Mouse (Mus musculus) heart, embryonic 13.5 days (tissue): ENCODE results near the gene Gm21830. TPM values are rescaled to one million over a fixed set of nuclear protein-coding genes. Genes with fewer than 3 reads are reported as not detected.
"Not testable (repeated sequence)": the region's sequence is repeated elsewhere in the genome, so short reads cannot be mapped to it uniquely, and the experiment has no call there.

Source experiments
- ATAC-seq: fragments of 200-750 bp; cut with Nextera tagmentation; 2 replicates; pipeline ENCODE4 v1.8.0; 2017; ENCODE audit warnings: moderate TSS enrichment; ENCODE audit not compliant: insufficient number of reproducible peaks, low FRiP score, low TSS enrichment; ENCODE audit errors: extremely low read depth
- H3K27ac ChIP-seq: fragments of 300-500 bp; sonication (generic); replicated peaks from 2 replicates; pipeline ENCODE4 v1.5.1; 2015; ENCODE audit warnings: moderate library complexity, mild to moderate bottlenecking, inconsistent platforms
- H3K27me3 ChIP-seq: fragments of 300-500 bp; sonication (generic); replicated peaks from 2 replicates; pipeline ENCODE4 v1.6.1; 2015; ENCODE audit warnings: mild to moderate bottlenecking, inconsistent platforms
- H3K36me3 ChIP-seq: fragments of 300-500 bp; sonication (generic); 2 replicates; pipeline ENCODE4 v1.6.1; 2015; ENCODE audit warnings: mild to moderate bottlenecking, inconsistent platforms
- H3K4me1 ChIP-seq: fragments of 300-500 bp; sonication (generic); 2 replicates; pipeline ENCODE4 v1.6.1; 2015; ENCODE audit warnings: inconsistent platforms
- H3K4me2 ChIP-seq: fragments of 300-500 bp; sonication (generic); 2 replicates; pipeline ENCODE4 v1.6.1; 2015; ENCODE audit warnings: inconsistent platforms, mild to moderate bottlenecking, moderate library complexity
- H3K4me3 ChIP-seq: fragments of 300-500 bp; sonication (generic); 2 replicates; pipeline ENCODE4 v1.5.1; 2015; ENCODE audit warnings: moderate library complexity, mild to moderate bottlenecking, inconsistent platforms
- H3K9ac ChIP-seq: fragments of 300-500 bp; sonication (generic); 2 replicates; pipeline ENCODE4 v1.6.1; 2015; ENCODE audit warnings: inconsistent platforms, mild to moderate bottlenecking, moderate library complexity
- H3K9me3 ChIP-seq: fragments of 300-500 bp; sonication (generic); 2 replicates; pipeline ENCODE4 v1.6.1; 2016; ENCODE audit warnings: inconsistent platforms
- WGBS: fragments of 180-500 bp; shearing (Covaris S2); methylation state at CpG from one replicate; pipeline ENCODE4 v1.1.7; 2015; ENCODE audit warnings: mixed read lengths; 5-methylcytosine and 5-hydroxymethylcytosine counted together
- polyA plus RNA-seq: library from polyadenylated mRNA; unstranded; fragments of >200 nt; fragmentation: Nextera tagmentation; extraction: Ambion mirVana; gene quantifications from 2 replicates; pipeline ENCODE4 v1.2.1, GENCODE M21; 2015

Gm21830 gene
- not detected in 2 replicates for polyA plus RNA-seq

GRCm38 (mm10) chr2:67413425-67413824 lies at the start of gene Gm21830:
TSS of gene Gm21830 (plus strand) at chr2:67413725.
- not testable (repeated sequence) for H3K9me3 ChIP-seq, ATAC-seq, H3K27ac ChIP-seq, H3K4me3 ChIP-seq, H3K4me2 ChIP-seq, H3K9ac ChIP-seq, H3K27me3 ChIP-seq, H3K36me3 ChIP-seq, H3K4me1 ChIP-seq
- no CpG with 5 or more reads among the region's 1 CpGs for WGBS

GRCm38 (mm10) chr2:67364506-67364905 lies 49.0 kb upstream of the Gm21830 start:
- 73% methylated on average over 2 of the region's 2 CpGs for WGBS
- Histone ChIP-seq H3K9ac (no peak overlapping the region), H3K36me3 (no peaks in the 10 kb centered on the region), H3K9me3 (no peaks in the 10 kb centered on the region), H3K27me3 (no peaks in the 10 kb centered on the region), H3K4me1 (no peaks in the 10 kb centered on the region), H3K27ac (no peak overlapping the region), H3K4me2 (no peak overlapping the region), H3K4me3 (no peak overlapping the region)
- ATAC-seq: no peak

GRCm38 (mm10) chr2:67378504-67378903 lies 35.0 kb upstream of the Gm21830 start:
- H3K27me3 ChIP-seq: no peaks in the 10 kb centered on the region
- no peak overlapping the region for H3K4me2 ChIP-seq
- H3K4me3 ChIP-seq: no peak overlapping the region
- WGBS: 53% methylated on average over 3 of the region's 3 CpGs
- no peak overlapping the region for H3K9ac ChIP-seq
- H3K4me1 ChIP-seq: no peaks in the 10 kb centered on the region
- no peaks in the 10 kb centered on the region for H3K36me3 ChIP-seq
- no peak for ATAC-seq
- H3K9me3 ChIP-seq: no peaks in the 10 kb centered on the region
- no peak overlapping the region for H3K27ac ChIP-seq

GRCm38 (mm10) chr2:67420853-67421252 lies 7.3 kb downstream of the Gm21830 start:
- no peaks in the 10 kb centered on the region for H3K4me1 ChIP-seq
- no peak overlapping the region for H3K4me2 ChIP-seq
- H3K4me3 ChIP-seq: no peak overlapping the region
- no peak overlapping the region for H3K27ac ChIP-seq
- ATAC-seq: no peak
- no peak overlapping the region for H3K9ac ChIP-seq
- no peaks in the 10 kb centered on the region for H3K36me3 ChIP-seq
- H3K27me3 ChIP-seq: no peaks in the 10 kb centered on the region
- H3K9me3 ChIP-seq: no peaks in the 10 kb centered on the region

- Histone ChIP-seq H3K4me3 (no peak overlapping the region), H3K4me1 (no peaks in the 10 kb centered on the region), H3K4me2 (no peak overlapping the region), H3K36me3 (no peaks in the 10 kb centered on the region), H3K27me3 (no peaks in the 10 kb centered on the region), H3K9ac (no peak overlapping the region), H3K9me3 (no peaks in the 10 kb centered on the region), H3K27ac (no peak overlapping the region)
- WGBS: 78% methylated on average over 1 of the region's 1 CpGs
- no peak for ATAC-seq
Observed at GRCm38 (mm10) chr2:67422799-67423198, 9.3 kb downstream of the Gm21830 start.

- Histone ChIP-seq H3K4me2 (no peak within 1 kb of the TSS), H3K9me3 (no peaks in the 10 kb centered on the region), H3K4me3 (no peak within 1 kb of the TSS), H3K27ac (no peak within 1 kb of the TSS), H3K27me3 (no peaks in the 10 kb centered on the region), H3K36me3 (no peaks in the 10 kb centered on the region), H3K9ac (no peak within 1 kb of the TSS), H3K4me1 (no peaks in the 10 kb centered on the region)
- 43% methylated on average over 2 of the region's 2 CpGs for WGBS
- ATAC-seq: no peak
Observed at GRCm38 (mm10) chr2:67433081-67433480, 19.6 kb downstream of the Gm21830 start, which contains the start of gene Gm26727. TSS of gene Gm26727 (minus strand) at chr2:67433181.

- no peak overlapping the region for H3K27ac ChIP-seq
- no peak overlapping the region for H3K4me3 ChIP-seq
- no peak overlapping the region for H3K9ac ChIP-seq
- no peaks in the 10 kb centered on the region for H3K9me3 ChIP-seq
- 42% methylated on average over 8 of the region's 8 CpGs for WGBS
- H3K4me1 ChIP-seq: no peaks in the 10 kb centered on the region
- ATAC-seq: no peak
- no peaks in the 10 kb centered on the region for H3K36me3 ChIP-seq
- H3K4me2 ChIP-seq: no peak overlapping the region
- no peaks in the 10 kb centered on the region for H3K27me3 ChIP-seq
Observed at GRCm38 (mm10) chr2:67438309-67438708, 24.8 kb downstream of the Gm21830 start.

- no peak for ATAC-seq
- 43% methylated on average over 3 of the region's 3 CpGs for WGBS
- H3K4me1 ChIP-seq: 0 out of 2 replicates have a peak, but pooled peaks cover 2% of the 10 kb centered on the region
- no peak within 1 kb of the TSS for H3K4me2 ChIP-seq
- H3K9ac ChIP-seq: no peak within 1 kb of the TSS
- H3K27me3 ChIP-seq: no peaks in the 10 kb centered on the region
- H3K36me3 ChIP-seq: no peaks in the 10 kb centered on the region
- no peaks in the 10 kb centered on the region for H3K9me3 ChIP-seq
- H3K4me3 ChIP-seq: no peak within 1 kb of the TSS
- H3K27ac ChIP-seq: no peak within 1 kb of the TSS
Observed at GRCm38 (mm10) chr2:67445780-67446179, 32.3 kb downstream of the Gm21830 start, which contains the start of gene Xirp2. TSS of gene Xirp2 (plus strand) at chr2:67446002.

- H3K27me3 ChIP-seq: no peaks in the 10 kb centered on the region
- no peak overlapping the region for H3K4me2 ChIP-seq
- no peak overlapping the region for H3K4me3 ChIP-seq
- no peaks in the 10 kb centered on the region for H3K9me3 ChIP-seq
- no peaks in the 10 kb centered on the region for H3K36me3 ChIP-seq
- H3K4me1 ChIP-seq: 0 out of 2 replicates have a peak, but pooled peaks cover 2% of the 10 kb centered on the region
- WGBS: 67% methylated on average over 1 of the region's 1 CpGs
- H3K9ac ChIP-seq: no peak overlapping the region
- ATAC-seq: no peak
- H3K27ac ChIP-seq: no peak overlapping the region
Observed at GRCm38 (mm10) chr2:67446772-67447171, 33.2 kb downstream of the Gm21830 start.

- no peaks in the 10 kb centered on the region for H3K27me3 ChIP-seq
- H3K36me3 ChIP-seq: no peaks in the 10 kb centered on the region
- no peaks in the 10 kb centered on the region for H3K9me3 ChIP-seq
- no peak for ATAC-seq
- no peak overlapping the region for H3K4me3 ChIP-seq
- 0 out of 2 replicates have a peak, but pooled peaks cover 2% of the 10 kb centered on the region for H3K4me1 ChIP-seq
- H3K4me2 ChIP-seq: no peak overlapping the region
- H3K9ac ChIP-seq: no peak overlapping the region
- 70% methylated on average over 12 of the region's 12 CpGs for WGBS
- H3K27ac ChIP-seq: no peak overlapping the region
Observed at GRCm38 (mm10) chr2:67447206-67447605, 33.7 kb downstream of the Gm21830 start.

- Histone ChIP-seq H3K27me3 (no peaks in the 10 kb centered on the region), H3K9me3 (no peaks in the 10 kb centered on the region), H3K9ac (no peak overlapping the region), H3K4me3 (no peak overlapping the region), H3K27ac (no peak overlapping the region), H3K36me3 (no peaks in the 10 kb centered on the region), H3K4me2 (no peak overlapping the region), H3K4me1 (no peaks in the 10 kb centered on the region)
- ATAC-seq: no peak
- 69% methylated on average over 3 of the region's 3 CpGs for WGBS
Observed at GRCm38 (mm10) chr2:67460857-67461256, 47.3 kb downstream of the Gm21830 start.

- no peak overlapping the region for H3K4me2 ChIP-seq
- H3K36me3 ChIP-seq: no peaks in the 10 kb centered on the region
- H3K4me3 ChIP-seq: no peak overlapping the region
- H3K27ac ChIP-seq: no peak overlapping the region
- no peaks in the 10 kb centered on the region for H3K27me3 ChIP-seq
- no peaks in the 10 kb centered on the region for H3K9me3 ChIP-seq
- no peak overlapping the region for H3K9ac ChIP-seq
- WGBS: 79% methylated on average over 7 of the region's 7 CpGs
- ATAC-seq: no peak
- H3K4me1 ChIP-seq: no peaks in the 10 kb centered on the region
Observed at GRCm38 (mm10) chr2:67467036-67467435, 53.5 kb downstream of the Gm21830 start.
